Mouse (Mus musculus): ENCODE data around the gene 1110051M20Rik. TPM values are rescaled to one million over a fixed set of nuclear protein-coding genes. Genes with fewer than 3 reads are reported as not detected.
A peak's percentile ranks its signal among the peaks of the same experiment; 100 is the strongest.
"Not testable (repeated sequence)": the region's sequence is repeated elsewhere in the genome, so short reads cannot be mapped to it uniquely, and the experiment has no call there.

Gene 1110051M20Rik
- total and polyA plus RNA-seq, 3 experiments = 8.4 to 14.7 (median 13.2) TPM

- intact Hi-C loops (cut with DNase I) = no loop called here
- H3K9ac ChIP-seq (ENCODE audit: low read depth, low read length) = no peak overlapping the region
- 50% methylated on average over 4 of the region's 4 CpGs for WGBS
These were observed 196.1 kb downstream of the 1110051M20Rik start for GRCm38 (mm10) chr2:91248366-91248765.

GRCm38 (mm10) chr2:91244557-91245228 lies 199.8 kb downstream of the 1110051M20Rik start:
- H3K9ac ChIP-seq (ENCODE audit: low read depth, low read length) = no peak overlapping the region
- H3K27me3 ChIP-seq (ENCODE audit: control insufficient read depth, insufficient read depth, low read length) = no peaks in the 10 kb centered on the region
- intact Hi-C loops (cut with DNase I) = no loop called here
- no peak overlapping the region for H3K4me3 ChIP-seq
- 73% methylated on average over 5 of the region's 5 CpGs for WGBS
- no peaks in the 10 kb centered on the region for H3K36me3 ChIP-seq (ENCODE audit: control insufficient read depth, insufficient read depth, low read length)
- no peak overlapping the region for H3K27ac ChIP-seq
- no peaks in the 10 kb centered on the region for H3K4me1 ChIP-seq (ENCODE audit: control insufficient read depth, insufficient read depth, low read length)
- DNase-seq = no peak
- TF ChIP-seq CTCF (IDR thresholded peaks at IDR 0.05) = no peak
- TF ChIP-seq POLR2A (IDR thresholded peaks at IDR 0.05; ENCODE audit: insufficient read depth, low read depth, low read length) = no peak
- no peak for TF ChIP-seq EP300 (IDR thresholded peaks at IDR 0.05; ENCODE audit: insufficient read depth, low read depth, low read length)
- no peaks in the 10 kb centered on the region for H3K79me2 ChIP-seq (replicated peaks; ENCODE audit: control insufficient read depth, insufficient read depth, low read length)

More at GRCm38 (mm10) chr2:91248366-91248765, 196.1 kb downstream of the 1110051M20Rik start:
- H3K27me3 ChIP-seq (ENCODE audit: control insufficient read depth, insufficient read depth, low read length) = no peaks in the 10 kb centered on the region
- H3K4me1 ChIP-seq (ENCODE audit: control insufficient read depth, insufficient read depth, low read length) = peaks cover 2% of the 10 kb centered on the region
- TF ChIP-seq CTCF (IDR thresholded peaks at IDR 0.05) (no peak), EP300 (IDR thresholded peaks at IDR 0.05; ENCODE audit: insufficient read depth, low read depth, low read length) (no peak), POLR2A (IDR thresholded peaks at IDR 0.05; ENCODE audit: insufficient read depth, low read depth, low read length) (no peak)
- H3K36me3 ChIP-seq (ENCODE audit: control insufficient read depth, insufficient read depth, low read length) = no peaks in the 10 kb centered on the region
- H3K27ac ChIP-seq = no peak overlapping the region
- no peaks in the 10 kb centered on the region for H3K79me2 ChIP-seq (replicated peaks; ENCODE audit: control insufficient read depth, insufficient read depth, low read length)
- H3K4me3 ChIP-seq = no peak overlapping the region
- DNase-seq = no peak

DNA sequence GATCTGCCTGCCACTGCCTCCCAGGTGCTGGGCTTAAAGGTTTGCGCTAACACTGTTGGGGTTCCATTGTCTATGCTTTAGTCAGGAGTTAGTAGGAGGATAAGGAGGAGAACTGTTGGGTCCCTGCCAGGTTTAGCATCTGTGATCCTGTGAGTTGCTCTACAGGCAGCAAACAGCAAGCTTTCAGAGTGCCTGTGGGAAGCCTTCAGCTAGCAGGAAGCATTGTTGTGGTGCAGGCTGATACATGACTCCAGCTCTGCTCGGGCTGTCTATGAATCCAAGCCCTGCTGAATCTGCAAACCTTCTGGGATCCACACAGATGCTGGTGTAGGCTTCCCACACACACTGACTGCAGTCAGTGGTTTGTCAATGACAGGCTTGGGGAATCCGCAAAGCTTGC lies 201.1 kb downstream of the 1110051M20Rik start:
- H3K4me3 ChIP-seq = no peak overlapping the region
- no peaks in the 10 kb centered on the region for H3K36me3 ChIP-seq (ENCODE audit: control insufficient read depth, insufficient read depth, low read length)
- no peak overlapping the region for H3K9ac ChIP-seq (ENCODE audit: low read depth, low read length)
- H3K27ac ChIP-seq = no peak overlapping the region
- no peak for DNase-seq
- WGBS = 56% methylated on average over 3 of the region's 3 CpGs
- H3K79me2 ChIP-seq (replicated peaks; ENCODE audit: control insufficient read depth, insufficient read depth, low read length) = no peaks in the 10 kb centered on the region
- intact Hi-C loops (cut with DNase I) = no loop called here
- TF ChIP-seq EP300 (IDR thresholded peaks at IDR 0.05; ENCODE audit: insufficient read depth, low read depth, low read length) = no peak
- TF ChIP-seq CTCF (IDR thresholded peaks at IDR 0.05) = no peak
- no peak for TF ChIP-seq POLR2A (IDR thresholded peaks at IDR 0.05; ENCODE audit: insufficient read depth, low read depth, low read length)
- H3K4me1 ChIP-seq (ENCODE audit: control insufficient read depth, insufficient read depth, low read length) = no peaks in the 10 kb centered on the region
- H3K27me3 ChIP-seq (ENCODE audit: control insufficient read depth, insufficient read depth, low read length) = no peaks in the 10 kb centered on the region

DNA sequence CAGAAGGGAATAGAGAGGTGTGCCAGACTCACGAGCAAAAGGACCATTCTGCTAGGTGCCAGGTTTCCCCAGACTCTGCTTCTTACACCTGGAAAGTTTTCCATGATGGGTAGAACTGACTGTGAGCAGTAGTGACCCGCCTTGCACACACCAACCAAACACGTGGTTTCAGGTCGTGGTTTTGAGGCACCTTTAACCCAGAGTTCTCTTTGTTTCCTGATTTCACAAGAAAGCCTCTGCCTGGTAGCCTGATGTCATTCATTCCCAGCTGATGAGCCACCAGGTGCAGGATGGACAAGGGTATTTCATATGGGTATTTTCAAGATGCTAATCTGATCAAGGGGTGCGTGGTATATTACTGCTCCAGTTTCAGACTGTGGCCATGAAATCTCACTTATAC lies 202.0 kb downstream of the 1110051M20Rik start:
- peaks cover 2% of the 10 kb centered on the region for H3K4me1 ChIP-seq (ENCODE audit: control insufficient read depth, insufficient read depth, low read length)
- TF ChIP-seq EP300 (IDR thresholded peaks at IDR 0.05; ENCODE audit: insufficient read depth, low read depth, low read length) (no peak), POLR2A (IDR thresholded peaks at IDR 0.05; ENCODE audit: insufficient read depth, low read depth, low read length) (no peak), CTCF (IDR thresholded peaks at IDR 0.05) (no peak)
- no peak overlapping the region for H3K27ac ChIP-seq
- H3K79me2 ChIP-seq (replicated peaks; ENCODE audit: control insufficient read depth, insufficient read depth, low read length) = no peaks in the 10 kb centered on the region
- WGBS = 63% methylated on average over 5 of the region's 5 CpGs
- H3K36me3 ChIP-seq (ENCODE audit: control insufficient read depth, insufficient read depth, low read length) = no peaks in the 10 kb centered on the region
- intact Hi-C loops (cut with DNase I) = no loop called here
- H3K9ac ChIP-seq (ENCODE audit: low read depth, low read length) = no peak overlapping the region
- no peak for DNase-seq
- no peak overlapping the region for H3K4me3 ChIP-seq
- H3K27me3 ChIP-seq (ENCODE audit: control insufficient read depth, insufficient read depth, low read length) = no peaks in the 10 kb centered on the region

DNA sequence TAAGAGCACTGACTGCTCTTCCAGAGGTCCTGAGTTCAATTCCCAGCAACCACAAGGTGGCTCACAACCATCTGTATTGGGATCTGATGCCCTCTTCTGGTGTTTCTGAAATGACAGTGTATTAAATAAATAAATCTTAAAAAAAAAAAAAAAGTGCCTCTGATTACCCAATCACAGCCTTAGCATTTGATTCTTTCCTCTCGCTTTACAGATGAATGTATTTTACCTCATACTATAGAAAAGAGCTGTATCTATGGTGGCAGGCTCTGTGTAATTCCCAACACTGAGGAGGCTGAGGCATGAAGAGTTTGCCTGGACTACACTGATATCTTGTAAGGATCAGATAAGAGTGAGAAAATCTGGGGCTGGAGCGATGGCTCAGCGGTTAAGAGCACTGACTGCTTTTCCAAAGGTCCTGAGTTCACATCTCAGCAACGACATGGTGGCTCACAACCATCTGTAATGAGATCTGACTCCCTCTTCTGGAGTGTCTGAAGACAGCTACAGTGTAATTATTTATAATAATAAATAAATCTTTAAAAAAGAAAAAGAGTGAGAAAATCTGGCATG lies 206.9 kb downstream of the 1110051M20Rik start:
- not testable (repeated sequence) for H3K9ac ChIP-seq (ENCODE audit: low read depth, low read length); H3K4me1 ChIP-seq (ENCODE audit: control insufficient read depth, insufficient read depth, low read length); H3K27me3 ChIP-seq (ENCODE audit: control insufficient read depth, insufficient read depth, low read length); H3K36me3 ChIP-seq (ENCODE audit: control insufficient read depth, insufficient read depth, low read length); H3K79me2 ChIP-seq (replicated peaks; ENCODE audit: control insufficient read depth, insufficient read depth, low read length); DNase-seq
- peak overlapping the region; percentile 54 for H3K4me3 ChIP-seq
- 0 out of 2 replicates have a peak, but pooled peaks have one; percentile 0 for TF ChIP-seq EP300 (IDR thresholded peaks at IDR 0.05; ENCODE audit: insufficient read depth, low read depth, low read length)
- TF ChIP-seq CTCF (IDR thresholded peaks at IDR 0.05) = peak; percentile 64
- H3K27ac ChIP-seq = peak overlapping the region; percentile 82
- intact Hi-C loops (cut with DNase I) = loop anchor here (1.0 to 5.0 kb wide), 3 partner anchors 19 to 122 kb away; partner anchors contain the start of genes Acp2 and Nr1h3
- 18% methylated on average over 4 of the region's 4 CpGs for WGBS

All from heart, adult 2 months (tissue).